Mouse (Mus musculus) neutrophil, adult 5-6 weeks (primary cell): ENCODE results near the gene Dnajb7. TPM values are rescaled to one million over a fixed set of nuclear protein-coding genes. Genes with fewer than 3 reads are reported as not detected.

Source experiments
- ATAC-seq: fragments of 151-379, 151-347 bp; 2 replicates; pipeline ENCODE4 v1.8.0; 2017; ENCODE audit warnings: mild to moderate bottlenecking, moderate TSS enrichment; ENCODE audit not compliant: insufficient number of reproducible peaks, poor library complexity, low FRiP score, severe bottlenecking; ENCODE audit errors: extremely low read depth
- total RNA-seq: library from RNA; stranded (forward); fragments of 200-1000 nt; gene quantifications from 2 replicates; pipeline ENCODE4 v1.2.3, GENCODE M21; 2017

Dnajb7 gene
- total RNA-seq = not detected in 2 replicates

- ATAC-seq = no peak
Observed at GRCm38 (mm10) chr15:81408199-81408598, at the start of gene Dnajb7. Dnajb7 (minus strand) TSS chr15:81408299.

- ATAC-seq = peak; percentile 78; the same call in 1 of the 2 replicates
Observed at GRCm38 (mm10) chr15:81448463-81448862, 40.4 kb upstream of the Dnajb7 start.

DNA sequence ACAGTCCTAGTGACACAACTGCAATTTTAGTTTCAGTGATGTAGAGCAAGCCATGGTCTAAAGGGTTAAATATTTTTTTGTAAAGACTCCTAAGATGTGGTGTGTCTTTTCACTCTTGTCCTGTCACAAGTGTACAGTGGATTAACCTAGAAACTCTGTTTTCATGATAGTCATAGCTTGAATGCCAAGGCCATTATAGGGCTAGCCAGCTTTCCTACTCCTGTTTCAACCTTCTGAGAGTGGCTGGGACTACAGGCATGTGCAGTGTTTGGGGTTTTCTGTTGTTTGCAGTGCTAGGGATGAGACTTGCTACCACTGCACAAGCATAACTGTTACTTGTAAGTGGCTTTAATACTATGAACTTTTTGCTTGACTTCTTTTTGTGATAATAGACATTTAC, 31.1 kb upstream of the Dnajb7 start:
- ATAC-seq = no peak

DNA sequence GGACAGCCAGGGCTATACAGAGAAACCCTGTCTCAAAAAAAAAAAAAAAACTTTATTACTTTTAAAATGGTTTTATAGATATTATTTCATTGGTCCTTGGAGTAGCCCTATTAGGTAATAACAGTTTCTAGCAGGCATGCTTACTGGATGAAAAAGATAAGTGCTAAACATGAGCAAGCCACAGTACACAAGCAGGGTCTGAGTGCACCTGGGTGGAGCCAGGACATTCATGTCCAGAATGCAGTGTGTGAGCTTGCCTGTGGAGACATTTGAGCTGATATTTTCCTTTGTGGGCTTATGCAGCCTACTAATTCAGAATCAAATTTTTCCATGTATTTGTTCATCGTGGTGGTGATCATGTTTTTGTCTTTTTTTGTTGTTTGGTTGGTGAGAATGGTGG, 30.2 kb upstream of the Dnajb7 start:
- ATAC-seq = no peak

DNA sequence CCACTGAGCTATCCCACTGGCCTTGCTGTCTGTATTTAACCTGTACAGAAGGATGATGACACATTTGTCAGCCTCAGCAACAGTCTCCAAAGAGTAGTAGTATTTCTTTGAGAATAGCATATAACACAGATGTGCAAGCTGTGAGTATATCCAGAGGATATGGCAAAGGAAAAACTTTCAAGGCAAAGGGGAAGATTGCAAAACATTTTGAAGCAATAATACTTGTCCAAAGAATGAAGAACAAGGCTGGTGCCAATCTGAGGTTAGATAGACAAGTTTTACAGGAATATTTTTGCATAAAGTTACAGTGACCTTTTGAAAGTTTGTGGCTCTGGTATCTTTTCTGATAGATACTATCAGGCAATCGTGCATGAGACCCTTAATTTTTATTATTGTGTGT, 23.1 kb upstream of the Dnajb7 start:
- no peak for ATAC-seq

DNA sequence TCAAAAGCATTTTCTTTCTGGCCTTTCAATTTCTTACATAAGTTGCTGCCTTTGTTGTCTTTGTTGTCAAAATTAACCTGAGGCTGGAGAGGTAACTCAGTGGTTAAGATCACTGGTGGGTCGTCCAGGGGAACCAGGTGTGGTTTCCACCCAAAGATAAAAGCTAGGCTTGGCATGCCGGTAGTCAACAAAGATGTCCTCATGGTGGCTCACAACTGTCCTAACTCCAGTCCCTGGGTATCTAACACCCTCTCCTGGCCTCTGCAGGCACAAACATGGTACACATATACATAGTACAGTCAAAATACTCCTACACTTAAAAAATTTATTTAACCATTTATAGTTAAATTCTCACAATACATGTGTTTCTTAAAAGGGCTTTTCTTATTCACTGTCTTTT, 19.8 kb upstream of the Dnajb7 start:
- ATAC-seq = no peak

DNA sequence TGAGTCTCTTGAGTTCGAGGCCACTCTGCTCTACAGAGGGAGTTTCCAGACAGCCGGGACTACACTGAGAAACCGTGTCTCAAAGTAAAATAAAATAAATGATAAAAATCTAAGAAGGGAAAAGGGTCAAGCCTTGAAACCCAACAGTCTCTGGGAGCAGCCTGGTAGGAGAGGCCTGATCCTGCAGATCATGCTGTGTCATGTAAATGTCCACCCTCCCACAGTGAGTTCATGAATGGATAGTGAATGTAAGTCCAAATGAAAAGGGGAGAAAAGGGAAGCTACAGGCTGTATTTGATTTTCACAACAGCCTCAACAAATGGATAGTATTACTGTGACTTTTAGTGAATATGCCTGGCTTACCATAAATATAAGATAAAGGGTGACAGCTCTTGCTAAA, 17.2 kb upstream of the Dnajb7 start:
- ATAC-seq = no peak

DNA sequence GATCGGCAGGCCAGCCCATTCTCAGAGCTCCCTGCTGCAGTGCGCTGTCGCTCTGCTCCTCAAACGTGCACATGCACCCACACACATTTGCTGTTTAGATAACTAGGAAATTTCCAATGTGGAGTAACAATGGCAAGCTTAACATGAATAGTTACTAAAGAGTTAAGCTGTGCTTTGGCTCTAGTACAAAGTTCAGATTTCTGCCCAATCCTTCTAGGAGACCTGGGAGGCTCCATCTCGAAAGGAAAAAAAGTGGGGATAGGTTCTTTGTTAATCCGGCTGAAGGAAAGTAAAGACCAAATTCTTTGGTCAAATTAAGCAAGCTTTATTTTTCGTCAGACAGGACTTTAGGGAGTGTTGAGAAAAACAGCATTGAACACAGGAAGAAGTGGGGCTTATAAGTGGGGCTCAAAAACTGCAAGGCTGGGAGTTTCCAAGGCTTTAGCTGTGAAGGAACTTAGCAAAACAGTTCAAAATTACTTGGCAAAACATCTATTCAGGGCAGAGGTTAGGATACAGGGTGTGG, 14.1 kb upstream of the Dnajb7 start:
- no peak for ATAC-seq

DNA sequence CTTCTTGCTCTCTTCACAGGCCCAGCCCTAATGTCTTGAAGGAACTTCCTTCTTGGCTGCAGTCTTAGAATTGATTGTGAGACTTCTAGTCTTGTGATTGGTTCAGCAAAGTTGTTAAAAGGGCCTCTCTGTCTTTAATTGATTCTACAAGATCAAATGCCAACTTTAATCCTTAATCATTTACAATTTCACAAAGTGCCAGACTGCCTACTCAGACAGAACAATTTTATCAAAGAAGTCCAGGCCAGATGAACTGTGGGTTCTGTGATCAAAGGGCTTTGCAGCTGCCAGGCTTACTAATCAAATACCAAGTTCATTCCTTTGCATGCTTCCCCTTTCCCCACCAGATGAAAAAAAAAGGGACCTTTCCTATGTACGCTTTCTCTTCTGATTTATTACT, 13.4 kb upstream of the Dnajb7 start:
- no peak for ATAC-seq

- no peak for ATAC-seq
Observed at GRCm38 (mm10) chr15:81418065-81418464, 10.0 kb upstream of the Dnajb7 start.

DNA sequence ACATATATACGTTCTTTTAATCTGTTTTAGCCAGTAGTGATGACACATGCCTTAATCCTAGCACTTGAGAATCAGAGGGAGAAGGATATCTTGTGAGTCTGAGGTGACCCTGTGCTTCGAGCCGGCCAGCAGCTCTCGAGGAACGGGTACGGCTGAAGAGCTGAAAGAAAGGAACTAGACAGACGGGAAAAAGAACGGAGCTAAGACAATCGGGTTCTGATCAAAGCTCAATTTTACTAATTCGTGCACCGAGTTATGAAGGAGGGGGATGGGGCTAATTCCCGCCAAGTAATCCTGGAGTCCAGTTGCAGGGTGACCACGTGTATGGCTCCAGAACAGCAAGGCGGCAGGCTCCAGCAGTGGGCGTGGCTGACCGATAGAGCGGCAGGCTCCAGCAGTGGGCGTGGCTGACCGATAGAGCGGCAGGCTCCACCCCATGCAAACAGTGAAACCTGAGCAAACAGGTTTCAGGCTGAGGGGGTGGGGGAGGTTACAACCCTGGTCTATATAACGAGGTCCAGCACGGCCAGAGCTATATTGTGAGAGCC, 8.7 kb upstream of the Dnajb7 start:
- ATAC-seq = peak; percentile 72

DNA sequence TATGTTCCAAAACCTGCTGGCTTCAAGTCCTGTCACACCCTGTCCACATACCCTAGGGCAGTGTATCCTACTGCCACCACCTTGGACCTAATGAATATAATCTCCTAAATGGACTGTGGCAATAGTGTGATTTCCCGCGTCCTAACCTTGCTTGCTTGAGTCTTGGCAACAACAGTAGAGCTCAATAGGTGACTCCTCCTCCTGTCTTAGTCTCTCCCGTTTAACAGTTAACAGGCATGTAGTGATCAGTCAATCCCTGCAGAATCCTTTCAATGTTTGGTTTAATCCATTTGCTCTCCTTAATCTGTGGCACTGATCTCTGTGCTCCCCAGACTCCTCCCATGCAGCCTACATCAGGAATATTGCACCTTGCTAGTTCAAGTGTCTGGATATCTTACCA, 3.1 kb downstream of the Dnajb7 start:
- ATAC-seq = no peak

GRCm38 (mm10) chr15:81399638-81400315, 8.3 kb downstream of the Dnajb7 start, which contains the start of the genes St13 and Xpnpep3:
St13 (minus strand) TSS chr15:81400077.
Xpnpep3 (plus strand) TSS chr15:81400138.
- peak; percentile 98 for ATAC-seq

DNA sequence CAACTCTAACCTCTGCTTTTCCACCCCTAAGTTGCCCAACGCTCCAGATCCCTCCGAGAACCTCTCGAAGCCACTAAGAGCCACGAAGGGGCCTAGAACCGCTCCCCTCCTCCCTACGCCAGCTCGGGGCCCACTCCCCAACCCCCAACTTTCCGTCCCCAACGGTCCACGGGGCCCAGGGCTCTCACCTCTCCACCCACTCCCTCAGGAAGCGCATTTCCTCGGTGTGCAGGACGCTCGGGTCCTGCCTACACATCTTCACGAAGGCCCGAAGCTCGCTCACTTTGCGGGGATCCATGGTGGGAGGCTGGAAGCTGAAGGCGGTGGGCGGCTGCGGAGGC, 8.8 kb downstream of the Dnajb7 start:
- ATAC-seq = no peak

DNA sequence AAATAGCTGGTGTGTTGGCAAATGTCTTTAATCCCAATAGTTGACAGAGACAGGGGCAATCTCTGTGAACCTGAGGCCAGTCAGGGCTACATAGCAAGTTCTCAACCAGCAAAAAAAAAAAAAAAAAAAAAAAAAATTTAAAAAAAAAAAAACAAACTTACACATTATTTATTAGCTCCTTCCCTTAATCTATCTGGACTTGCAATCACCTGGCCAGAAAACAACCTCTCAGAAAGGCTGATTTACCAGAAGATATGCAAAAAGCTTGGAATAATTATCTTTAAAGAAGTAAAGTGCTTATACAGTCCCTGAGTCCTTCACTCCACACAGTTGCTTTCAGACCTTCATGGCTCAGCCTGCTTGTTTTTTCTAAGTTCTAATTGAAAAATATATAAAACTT, 9.9 kb downstream of the Dnajb7 start:
- no peak for ATAC-seq

GRCm38 (mm10) chr15:81394211-81394915, 13.7 kb downstream of the Dnajb7 start:
- no peak for ATAC-seq

DNA sequence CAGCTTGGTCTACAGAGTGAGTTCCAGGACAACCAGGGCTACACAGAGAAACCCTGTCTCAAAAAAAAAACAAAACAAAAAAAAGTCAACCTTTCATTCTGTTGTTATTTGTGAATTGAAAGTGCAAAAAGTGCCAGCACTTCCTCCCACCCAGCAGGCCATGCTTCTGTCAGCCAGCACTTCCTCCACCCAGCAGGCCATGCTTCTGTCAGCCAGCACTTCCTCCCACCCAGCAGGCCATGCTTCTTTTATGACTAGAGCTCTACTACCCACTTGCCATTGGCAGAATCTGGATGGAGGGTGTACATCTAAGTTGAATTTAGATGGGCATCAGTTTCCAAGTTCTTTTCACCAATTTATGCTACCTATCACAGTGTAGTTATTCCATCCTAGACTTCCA, 15.1 kb downstream of the Dnajb7 start:
- ATAC-seq = peak; percentile 72; the same call in 1 of the 2 replicates

DNA sequence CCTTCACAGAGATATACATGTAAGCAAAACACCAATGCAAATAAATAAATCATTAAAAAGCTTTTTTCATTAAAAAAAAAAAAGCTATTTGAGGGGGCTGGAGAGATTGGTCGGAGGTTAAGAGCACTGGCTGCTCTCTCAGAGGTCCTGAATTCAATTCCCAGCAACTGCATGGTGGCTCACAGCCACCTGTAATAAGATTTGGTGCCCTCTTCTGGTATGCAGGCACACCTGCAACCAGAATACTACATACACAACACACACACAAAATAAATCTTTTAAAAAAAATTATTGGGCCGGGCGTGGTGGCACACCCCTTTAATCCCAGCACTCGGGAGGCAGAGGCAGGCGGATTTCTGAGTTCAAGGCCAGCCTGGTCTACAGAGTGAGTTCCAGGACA, 21.8 kb downstream of the Dnajb7 start:
- no peak for ATAC-seq

GRCm38 (mm10) chr15:81378845-81379244, 29.3 kb downstream of the Dnajb7 start:
- ATAC-seq = no peak

DNA sequence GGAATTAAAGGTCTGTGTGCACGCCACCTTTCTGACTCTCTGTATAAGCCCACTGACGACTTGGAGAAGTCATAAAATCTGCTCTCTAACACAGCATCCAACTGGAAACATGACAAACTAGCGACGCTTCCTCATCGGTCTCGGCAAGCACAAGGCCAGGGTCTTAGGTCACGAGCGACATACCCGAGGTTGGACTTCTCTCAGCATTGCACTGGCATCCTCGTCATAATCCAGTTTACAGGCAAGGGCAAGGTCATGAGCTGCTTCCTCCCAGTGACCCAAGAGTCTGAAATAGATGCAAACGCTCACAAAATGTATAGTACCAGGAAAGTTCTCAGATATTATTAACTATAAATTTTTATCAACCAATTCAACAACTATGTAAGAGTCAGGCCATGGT, 33.5 kb downstream of the Dnajb7 start:
- ATAC-seq = no peak
